In the genomic region with DNA sequence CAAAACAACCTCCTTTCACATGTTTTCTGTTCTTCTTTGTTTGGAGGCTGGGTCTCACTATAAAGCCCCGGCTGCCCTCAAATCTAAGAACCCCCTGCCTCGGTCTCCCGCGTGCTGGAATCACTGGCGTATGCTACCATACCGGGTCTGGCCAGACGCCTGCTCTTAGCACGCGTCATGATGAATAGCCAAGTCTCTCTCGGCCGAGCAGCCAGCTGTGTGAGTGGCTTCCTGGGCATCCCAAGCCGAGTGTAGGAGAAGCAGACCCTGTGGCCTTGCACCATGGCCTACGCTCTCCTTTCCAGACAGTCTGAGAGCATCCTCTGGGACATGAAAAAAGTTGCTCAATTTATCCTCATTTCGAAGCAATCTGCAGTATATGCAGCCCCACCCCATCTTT, we compare ENCODE assay signal across 20 mouse cellular contexts.
A peak's percentile ranks its signal among the peaks of the same experiment; 100 is the strongest.
DNase-seq lines count a peak whose midpoint lies in the region; ATAC-seq and TF ChIP-seq lines count a peak whose summit lies in the region.
"Had no signal": no experiment of that assay in that cellular context is flagged by ENCODE, and none has a peak within 500 bp of the region (broad histone marks: within the 10 kb centered on the region; RNA-seq: fewer than 3 reads in every experiment).

No protein-coding gene starts in this region.

- WGBS in kidney, postnatal 0 days = 81% methylated on average over 14 of the region's 14 CpGs
- 73% methylated on average over 14 of the region's 14 CpGs for WGBS in stomach, embryonic 15.5 days
- 69% methylated on average over 14 of the region's 14 CpGs for WGBS in stomach, postnatal 0 days

- no peak for ATAC-seq in kidney, postnatal 0 days (replicated peaks; ENCODE audit: low FRiP score, low read depth)
- no peak for ATAC-seq in stomach, embryonic 15.5 days (ENCODE audit: insufficient read depth, low FRiP score, low read depth)
- ATAC-seq in stomach, postnatal 0 days (ENCODE audit: low FRiP score, low TSS enrichment) = no peak
- ATAC-seq in granulocyte monocyte progenitor cell, adult 5-6 weeks (replicated peaks; ENCODE audit: poor library complexity, severe bottlenecking) = no peak
- ATAC-seq: forebrain, embryonic 15.5 days; intestine, embryonic 15.5 days; midbrain, embryonic 15.5 days had no signal

- DNase-seq in gastrocnemius, adult 2 months = peak; percentile 54
- DNase-seq in gastrocnemius, postnatal 10 days = no peak
- DNase-seq in kidney, postnatal 0 days (ENCODE audit: low spot score) = no peak
- DNase-seq in kidney, postnatal 10 days = no peak
- DNase-seq in stomach, postnatal 0 days (ENCODE audit: low spot score) = no peak
- DNase-seq: cerebellum, adult 8-10 months; gastrocnemius, postnatal 25 days; heart, postnatal 4 days; kidney, adult 9 months; kidney, postnatal 4 days; liver, embryonic 13.5 days; lung, adult 2 months had no signal

- intact Hi-C loops in gastrocnemius, adult 2 months (cut with DNase I) = loop anchor here (5.0 kb wide), 1 partner anchor 79 kb away; the partner anchor contains the start of gene Sipa1l3

- TF ChIP-seq EP300 in stomach, postnatal 0 days (optimal IDR thresholded peaks at IDR 0.05) = no peak

- no peak overlapping the region for H3K9ac ChIP-seq in kidney, postnatal 0 days (ENCODE audit: low read depth, low read length)
- H3K9ac ChIP-seq in stomach, embryonic 15.5 days = no peak overlapping the region
- H3K9ac ChIP-seq in stomach, postnatal 0 days (ENCODE audit: low read length) = no peak overlapping the region
- H3K9ac ChIP-seq: forebrain, embryonic 15.5 days; heart, embryonic 15.5 days; intestine, embryonic 15.5 days; liver, embryonic 13.5 days; midbrain, embryonic 15.5 days had no signal

- H3K4me1 ChIP-seq in kidney, postnatal 0 days (replicated peaks; ENCODE audit: insufficient read depth, low read length) = 0 out of 2 replicates have a peak, but pooled peaks cover 5% of the 10 kb centered on the region
- peaks cover 28% of the 10 kb centered on the region for H3K4me1 ChIP-seq in stomach, embryonic 15.5 days
- peaks cover 2% of the 10 kb centered on the region for H3K4me1 ChIP-seq in stomach, postnatal 0 days (replicated peaks; ENCODE audit: control insufficient read depth, insufficient read depth)

- no peak for TF ChIP-seq CTCF in gastrocnemius, adult 2 months (IDR thresholded peaks at IDR 0.05)
- no peak for TF ChIP-seq CTCF in kidney, postnatal 0 days (IDR thresholded peaks at IDR 0.05; ENCODE audit: low read depth)
- TF ChIP-seq CTCF in stomach, postnatal 0 days (IDR thresholded peaks at IDR 0.05; ENCODE audit: low read depth) = no peak

- H3K36me3 ChIP-seq in kidney, postnatal 0 days (ENCODE audit: insufficient read depth, low read length) = no peaks in the 10 kb centered on the region
- H3K36me3 ChIP-seq in stomach, embryonic 15.5 days = no peaks in the 10 kb centered on the region
- H3K36me3 ChIP-seq in stomach, postnatal 0 days (ENCODE audit: control insufficient read depth, insufficient read depth, low read length) = no peaks in the 10 kb centered on the region
- H3K36me3 ChIP-seq: forebrain, embryonic 15.5 days; heart, embryonic 15.5 days; intestine, embryonic 15.5 days; liver, embryonic 13.5 days; midbrain, embryonic 15.5 days had no signal

- H3K4me2 ChIP-seq in kidney, postnatal 0 days (ENCODE audit: low read length) = no peak overlapping the region
- H3K4me2 ChIP-seq in stomach, embryonic 15.5 days = no peak overlapping the region
- no peak overlapping the region for H3K4me2 ChIP-seq in stomach, postnatal 0 days (replicated peaks; ENCODE audit: low read depth)
- H3K4me2 ChIP-seq: forebrain, embryonic 15.5 days; heart, embryonic 15.5 days; intestine, embryonic 15.5 days; liver, embryonic 13.5 days; midbrain, embryonic 15.5 days had no signal

- H3K27me3 ChIP-seq in kidney, postnatal 0 days (ENCODE audit: insufficient read depth, low read length) = no peaks in the 10 kb centered on the region
- no peaks in the 10 kb centered on the region for H3K27me3 ChIP-seq in stomach, embryonic 15.5 days (replicated peaks)
- H3K27me3 ChIP-seq in stomach, postnatal 0 days (ENCODE audit: control insufficient read depth, insufficient read depth, low read length) = no peaks in the 10 kb centered on the region
- H3K27me3 ChIP-seq: forebrain, embryonic 15.5 days; intestine, embryonic 15.5 days; liver, embryonic 13.5 days; midbrain, embryonic 15.5 days had no signal

- peak overlapping the region; percentile 78 for H3K27ac ChIP-seq in gastrocnemius, adult 2 months
- H3K27ac ChIP-seq in kidney, postnatal 0 days = peak overlapping the region; percentile 10
- peak overlapping the region; percentile 49 for H3K27ac ChIP-seq in stomach, embryonic 15.5 days
- no peak overlapping the region for H3K27ac ChIP-seq in stomach, postnatal 0 days (replicated peaks)
- H3K27ac ChIP-seq: forebrain, embryonic 15.5 days; heart, embryonic 15.5 days; left cerebral cortex, adult 2 months; liver, embryonic 13.5 days had no signal

- no peaks in the 10 kb centered on the region for H3K9me3 ChIP-seq in kidney, postnatal 0 days (replicated peaks; ENCODE audit: low read length)
- no peaks in the 10 kb centered on the region for H3K9me3 ChIP-seq in stomach, embryonic 15.5 days
- no peaks in the 10 kb centered on the region for H3K9me3 ChIP-seq in stomach, postnatal 0 days (ENCODE audit: control insufficient read depth, low read length)
- H3K9me3 ChIP-seq: forebrain, embryonic 15.5 days; heart, embryonic 15.5 days; intestine, embryonic 15.5 days; liver, embryonic 13.5 days; midbrain, embryonic 15.5 days had no signal

- H3K4me3 ChIP-seq in gastrocnemius, adult 2 months = no peak overlapping the region
- H3K4me3 ChIP-seq in kidney, postnatal 0 days (replicated peaks; ENCODE audit: low read depth, low read length) = no peak overlapping the region
- no peak overlapping the region for H3K4me3 ChIP-seq in stomach, embryonic 15.5 days (replicated peaks)
- no peak overlapping the region for H3K4me3 ChIP-seq in stomach, postnatal 0 days (ENCODE audit: low read depth, low read length)
- H3K4me3 ChIP-seq: forebrain, embryonic 15.5 days; heart, embryonic 15.5 days; intestine, embryonic 15.5 days; left cerebral cortex, adult 2 months; liver, embryonic 13.5 days; megakaryocyte, embryonic 14.5 days; midbrain, embryonic 15.5 days had no signal
